Mouse (Mus musculus) retina, embryonic 14.5 days (tissue): ENCODE measurements around the gene 0610040J01Rik.
A peak's percentile ranks its signal among the peaks of the same experiment; 100 is the strongest.

ENCODE experiments used
- DNase-seq: peaks from one replicate; pipeline ENCODE4 v3.0.0-alpha.2; 2015; ENCODE audit warnings: low spot score

The 0610040J01Rik gene

DNA sequence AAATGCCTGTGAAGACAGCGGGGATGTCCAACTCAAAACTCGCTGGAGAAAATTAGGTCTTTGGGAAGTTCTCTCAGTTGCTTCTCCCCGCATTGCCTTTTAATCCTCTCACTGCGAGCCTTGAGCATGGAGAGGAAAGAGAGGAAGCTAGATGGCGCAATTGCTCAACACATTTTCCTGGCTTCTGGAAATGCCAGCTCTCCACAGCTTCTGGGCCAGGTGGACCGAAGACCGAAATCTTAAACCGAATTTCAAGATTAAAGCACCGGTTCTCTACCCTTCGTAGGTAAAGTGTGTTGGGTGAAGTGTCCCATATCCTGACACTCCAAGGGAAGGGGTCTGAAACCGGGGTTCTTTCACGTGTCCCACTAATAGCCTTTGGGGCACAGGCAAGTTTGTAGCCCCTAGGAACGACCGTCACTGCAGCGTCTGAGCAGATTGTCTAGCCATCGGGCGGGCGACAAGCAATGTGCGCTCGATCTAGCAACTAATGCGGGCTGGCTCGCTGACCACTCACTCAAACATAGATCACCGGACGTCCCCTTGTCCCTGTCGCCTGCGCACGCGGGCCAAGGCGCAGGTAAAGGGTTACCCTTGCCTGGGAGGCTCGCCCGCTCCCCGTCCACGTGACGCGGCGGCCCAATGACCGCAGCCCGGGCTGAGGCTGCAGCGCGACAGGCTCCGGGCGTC is at the start of gene 0610040J01Rik:
Gene 0610040J01Rik, plus strand, starts transcription at position 545 of the 690 bp plus-strand sequence.
- DNase-seq, result peak; percentile 79

GRCm38 (mm10) chr5:63765886-63766285 is 46.3 kb upstream of the 0610040J01Rik start:
- no peak for DNase-seq

GRCm38 (mm10) chr5:63766715-63767114 is 45.4 kb upstream of the 0610040J01Rik start:
- DNase-seq, result peak; percentile 82

- no peak for DNase-seq
Measured at GRCm38 (mm10) chr5:63767464-63767863, 44.7 kb upstream of the 0610040J01Rik start.

- no peak for DNase-seq
Measured at GRCm38 (mm10) chr5:63768220-63768619, 43.9 kb upstream of the 0610040J01Rik start.

GRCm38 (mm10) chr5:63772971-63773370 is 39.2 kb upstream of the 0610040J01Rik start:
- no peak for DNase-seq

GRCm38 (mm10) chr5:63773603-63774002 is 38.6 kb upstream of the 0610040J01Rik start:
- DNase-seq, result no peak

GRCm38 (mm10) chr5:63788156-63788826 is 23.9 kb upstream of the 0610040J01Rik start:
- DNase-seq, result no peak

- no peak for DNase-seq
Measured at GRCm38 (mm10) chr5:63812509-63812865, 324 bp downstream of the 0610040J01Rik start.

DNA sequence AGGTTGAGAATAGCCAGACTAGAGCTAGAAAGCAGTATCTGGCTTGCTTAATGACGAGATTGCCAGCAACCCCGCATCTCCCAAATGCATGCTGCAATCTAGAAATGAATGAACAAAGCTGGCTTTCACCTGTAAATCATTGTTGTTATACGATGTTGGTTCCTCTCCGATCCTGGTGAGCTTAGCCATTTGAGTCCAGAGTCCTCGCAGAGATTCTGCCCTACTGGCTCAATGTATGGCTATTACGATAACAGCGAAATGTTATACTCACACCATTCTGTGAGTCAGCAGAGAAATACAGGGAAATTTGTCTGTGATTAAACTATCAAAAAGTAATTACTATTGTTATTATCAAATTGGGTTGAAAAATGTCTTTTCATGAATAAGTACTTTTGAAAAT is 4.5 kb downstream of the 0610040J01Rik start:
- no peak for DNase-seq

- DNase-seq, result no peak
Measured at GRCm38 (mm10) chr5:63817270-63817669, 5.1 kb downstream of the 0610040J01Rik start.

GRCm38 (mm10) chr5:63818975-63819374 is 6.8 kb downstream of the 0610040J01Rik start:
- no peak for DNase-seq

GRCm38 (mm10) chr5:63819519-63819918 is 7.4 kb downstream of the 0610040J01Rik start:
- DNase-seq, result no peak

DNA sequence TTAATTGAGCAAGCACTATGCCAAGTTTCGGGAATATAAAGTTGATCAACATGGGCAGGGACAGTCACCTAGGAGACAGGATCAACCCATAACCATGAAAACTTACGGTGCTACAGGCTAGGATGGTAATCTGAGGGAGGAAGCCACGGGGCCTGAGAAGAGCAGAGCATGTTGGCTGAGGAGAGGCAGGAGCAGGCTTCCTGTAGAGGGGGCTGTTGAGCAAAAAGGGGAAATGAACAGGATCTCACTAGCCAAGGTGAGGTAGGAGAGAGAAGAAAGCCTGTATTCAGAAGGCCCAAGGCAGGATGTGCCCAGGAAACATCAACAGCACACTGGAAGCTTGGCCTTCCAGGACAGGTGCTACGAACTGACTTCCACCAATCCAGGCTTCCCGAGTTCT is 9.0 kb downstream of the 0610040J01Rik start:
- DNase-seq, result no peak

- DNase-seq, result no peak
Measured at GRCm38 (mm10) chr5:63821860-63822259, 9.7 kb downstream of the 0610040J01Rik start.

DNA sequence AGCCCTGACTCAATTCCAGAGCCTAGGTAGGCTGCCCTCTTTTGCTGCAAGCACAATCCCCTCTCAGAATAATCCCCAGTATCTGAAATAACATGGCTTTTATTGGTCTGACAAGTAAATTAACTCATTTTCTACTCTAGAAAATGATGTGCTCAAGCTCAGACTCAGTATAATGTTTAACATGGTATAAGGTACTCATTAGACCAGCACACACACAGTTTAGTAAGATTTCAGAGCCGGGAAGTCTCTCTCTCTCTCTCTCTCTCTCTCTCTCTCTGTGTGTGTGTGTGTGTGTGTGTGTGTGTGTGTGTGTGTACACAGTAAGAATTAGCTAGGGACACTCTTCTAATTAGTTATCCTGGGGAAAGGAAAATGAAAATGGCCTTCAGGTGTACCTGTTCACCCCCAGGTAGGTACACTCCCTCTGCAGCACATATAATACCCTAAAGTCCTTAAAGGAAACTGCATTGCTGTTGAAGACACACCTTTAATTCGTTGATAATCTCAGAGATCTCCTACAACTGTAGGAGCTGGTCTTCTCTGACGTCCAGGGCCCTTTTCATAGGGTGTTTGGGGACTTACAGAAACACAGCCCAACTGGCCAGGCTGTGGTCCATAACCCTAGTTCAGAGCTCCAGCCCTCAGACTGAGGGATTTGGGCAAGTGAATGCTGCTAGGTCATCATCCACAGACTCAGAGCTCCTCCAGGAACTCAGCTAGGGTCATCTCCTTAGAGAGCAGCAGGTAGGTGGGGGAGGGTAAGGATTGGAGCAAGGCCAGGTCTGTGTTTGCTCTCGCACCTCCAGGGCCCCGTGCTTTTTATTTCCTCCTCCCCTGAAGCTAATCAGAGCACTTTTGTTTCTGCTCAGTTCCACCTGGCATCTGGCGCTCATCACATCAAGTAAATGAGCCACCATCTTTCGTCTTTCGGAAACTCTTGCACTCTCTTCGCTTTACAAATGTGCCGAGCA is 11.5 kb downstream of the 0610040J01Rik start:
- no peak for DNase-seq

GRCm38 (mm10) chr5:63824599-63825350 is 12.6 kb downstream of the 0610040J01Rik start:
- no peak for DNase-seq

- no peak for DNase-seq
Measured at GRCm38 (mm10) chr5:63825881-63826280, 13.7 kb downstream of the 0610040J01Rik start.

DNA sequence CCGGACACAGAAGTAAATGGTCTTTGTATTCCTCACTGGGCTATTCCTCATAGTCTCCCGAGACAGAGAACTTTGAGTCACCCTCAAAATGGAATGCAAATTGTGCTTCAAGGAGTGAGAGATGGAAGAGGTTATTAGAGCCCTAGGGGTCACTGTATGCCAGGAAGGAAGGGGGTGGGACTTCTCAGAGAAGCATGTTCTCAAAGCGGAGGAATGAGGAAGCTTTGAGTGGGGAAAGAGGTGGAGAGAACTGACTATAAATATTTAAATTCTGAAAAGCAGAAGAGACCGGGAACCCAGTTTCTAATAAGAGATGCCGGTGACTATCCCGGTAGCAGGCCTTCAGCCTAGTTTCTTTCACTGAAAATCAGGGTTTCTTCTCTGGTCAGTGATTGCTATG is 14.8 kb downstream of the 0610040J01Rik start:
- DNase-seq, result no peak

DNA sequence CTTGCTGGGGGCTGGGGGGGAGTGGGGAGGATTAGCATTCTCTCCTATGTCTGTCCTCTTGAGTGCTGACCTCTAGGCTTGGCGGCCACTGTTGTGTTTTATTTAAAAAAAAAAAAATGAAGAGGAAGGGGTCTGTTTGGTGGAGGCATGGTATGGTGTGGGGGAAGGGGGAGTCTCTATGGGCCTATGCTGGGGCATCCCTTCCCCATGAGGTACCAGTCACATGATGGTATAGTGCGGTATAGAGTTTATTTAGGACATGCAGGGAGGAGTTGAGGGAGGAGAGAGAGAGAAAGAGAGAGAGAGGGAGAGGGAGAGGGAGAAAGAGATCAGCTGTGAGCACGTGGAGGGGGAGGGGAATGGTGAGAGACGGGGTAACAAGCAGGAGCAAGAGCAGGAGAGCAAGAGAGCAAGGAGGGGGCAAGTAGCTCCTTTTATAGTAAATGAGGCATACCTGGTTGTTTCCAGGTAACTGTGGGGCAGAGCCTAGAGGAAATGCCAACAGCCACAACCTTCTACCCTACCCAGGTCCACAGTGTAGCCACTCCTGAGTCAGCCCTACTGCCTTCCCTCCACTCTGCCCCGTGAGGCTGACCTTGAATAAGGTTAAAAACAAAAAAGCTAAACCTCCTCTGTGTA is 15.4 kb downstream of the 0610040J01Rik start:
- DNase-seq, result no peak
